In the genomic region with DNA sequence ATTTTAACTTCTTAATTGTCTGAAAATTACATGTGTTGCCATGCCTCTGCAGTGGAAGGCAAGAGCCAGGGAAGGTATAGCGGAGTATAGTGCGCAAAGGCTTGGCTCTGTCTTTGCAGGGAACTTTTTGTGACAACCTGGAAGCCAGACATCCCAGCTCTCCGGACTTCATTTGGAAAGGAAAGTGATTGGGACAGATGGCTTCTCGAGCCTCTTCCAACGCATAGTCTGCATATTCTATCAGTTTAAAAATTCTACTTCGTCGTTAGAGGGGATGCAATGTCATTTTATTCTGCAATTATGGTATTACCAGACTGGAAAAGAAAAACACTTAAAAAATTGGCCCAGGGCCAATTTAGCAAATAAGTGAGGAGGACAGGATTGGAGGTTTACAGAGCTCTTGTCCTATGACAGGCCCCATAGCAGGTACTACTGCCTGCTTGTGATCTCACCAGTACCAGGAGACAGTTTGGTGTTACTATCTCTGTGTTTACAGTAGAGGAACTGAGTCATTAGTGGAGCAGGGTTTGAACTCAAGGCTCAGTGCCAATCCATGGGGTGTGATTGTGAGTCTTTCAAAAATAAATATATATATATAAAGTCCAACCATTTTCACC, we compare ENCODE assay signal across 12 mouse cellular contexts. TPM values are rescaled to one million over a fixed set of nuclear protein-coding genes. Genes with fewer than 3 reads are reported as not detected.
DNase-seq lines count a peak whose midpoint lies in the region; ATAC-seq lines count a peak whose summit lies in the region.
"Had no signal": no experiment of that assay in that cellular context is flagged by ENCODE, and none has a peak within 500 bp of the region (broad histone marks: within the 10 kb centered on the region; RNA-seq: fewer than 3 reads in every experiment).

No protein-coding gene starts in this region.

- 0 out of 2 replicates have a peak overlapping the region, but pooled peaks have one; percentile 38 for H3K4me2 ChIP-seq in heart, embryonic 12.5 days
- no peak overlapping the region for H3K4me2 ChIP-seq in midbrain, embryonic 11.5 days
- H3K4me2 ChIP-seq in midbrain, embryonic 13.5 days (replicated peaks) = no peak overlapping the region
- H3K4me2 ChIP-seq: intestine, embryonic 15.5 days; limb, embryonic 12.5 days; liver, embryonic 15.5 days had no signal

- ATAC-seq in heart, embryonic 12.5 days (ENCODE audit: insufficient number of reproducible peaks, low FRiP score) = no peak
- no peak for ATAC-seq in midbrain, embryonic 11.5 days (ENCODE audit: low FRiP score)
- no peak for ATAC-seq in midbrain, embryonic 13.5 days
- ATAC-seq: intestine, embryonic 15.5 days had no signal

- no peaks in the 10 kb centered on the region for H3K36me3 ChIP-seq in heart, embryonic 12.5 days
- no peaks in the 10 kb centered on the region for H3K36me3 ChIP-seq in midbrain, embryonic 11.5 days (ENCODE audit: control insufficient read depth, insufficient read depth, low read length)
- H3K36me3 ChIP-seq in midbrain, embryonic 13.5 days = no peaks in the 10 kb centered on the region
- H3K36me3 ChIP-seq: intestine, embryonic 15.5 days; limb, embryonic 12.5 days; liver, embryonic 15.5 days had no signal

- no peak overlapping the region for H3K4me3 ChIP-seq in heart, embryonic 12.5 days
- no peak overlapping the region for H3K4me3 ChIP-seq in midbrain, embryonic 11.5 days (ENCODE audit: low read depth, low read length)
- no peak overlapping the region for H3K4me3 ChIP-seq in midbrain, embryonic 13.5 days (replicated peaks)
- H3K4me3 ChIP-seq: intestine, embryonic 15.5 days; limb, embryonic 12.5 days; liver, embryonic 15.5 days had no signal

- 80% methylated on average over 7 of the region's 7 CpGs for WGBS in heart, embryonic 12.5 days
- 90% methylated on average over 7 of the region's 7 CpGs for WGBS in midbrain, embryonic 11.5 days
- WGBS in midbrain, embryonic 13.5 days = 84% methylated on average over 7 of the region's 7 CpGs

- no peaks in the 10 kb centered on the region for H3K9me3 ChIP-seq in heart, embryonic 12.5 days (replicated peaks)
- no peaks in the 10 kb centered on the region for H3K9me3 ChIP-seq in midbrain, embryonic 11.5 days (ENCODE audit: control insufficient read depth, low read length)
- H3K9me3 ChIP-seq in midbrain, embryonic 13.5 days = no peaks in the 10 kb centered on the region
- H3K9me3 ChIP-seq: intestine, embryonic 15.5 days; limb, embryonic 12.5 days; liver, embryonic 15.5 days had no signal

- H3K9ac ChIP-seq in heart, embryonic 12.5 days = no peak overlapping the region
- H3K9ac ChIP-seq in midbrain, embryonic 11.5 days (ENCODE audit: low read length) = no peak overlapping the region
- no peak overlapping the region for H3K9ac ChIP-seq in midbrain, embryonic 13.5 days (replicated peaks)
- H3K9ac ChIP-seq: intestine, embryonic 15.5 days; limb, embryonic 12.5 days; liver, embryonic 15.5 days had no signal

- H3K27me3 ChIP-seq in heart, embryonic 12.5 days (replicated peaks) = no peaks in the 10 kb centered on the region
- no peaks in the 10 kb centered on the region for H3K27me3 ChIP-seq in midbrain, embryonic 11.5 days (ENCODE audit: control insufficient read depth, insufficient read depth, low read length)
- no peaks in the 10 kb centered on the region for H3K27me3 ChIP-seq in midbrain, embryonic 13.5 days
- H3K27me3 ChIP-seq: intestine, embryonic 15.5 days had no signal

- H3K4me1 ChIP-seq in heart, embryonic 12.5 days (replicated peaks) = peaks cover 35% of the 10 kb centered on the region
- no peaks in the 10 kb centered on the region for H3K4me1 ChIP-seq in midbrain, embryonic 11.5 days (ENCODE audit: control insufficient read depth, insufficient read depth, low read length)
- H3K4me1 ChIP-seq in midbrain, embryonic 13.5 days (replicated peaks) = peaks cover 10% of the 10 kb centered on the region
- H3K4me1 ChIP-seq: liver, embryonic 15.5 days had no signal

- H3K27ac ChIP-seq in heart, embryonic 12.5 days (ENCODE audit: poor library complexity, severe bottlenecking) = peak overlapping the region; percentile 57; the same call in 1 of the 2 replicates
- H3K27ac ChIP-seq in midbrain, embryonic 11.5 days (ENCODE audit: low read depth, low read length) = no peak overlapping the region
- no peak overlapping the region for H3K27ac ChIP-seq in midbrain, embryonic 13.5 days
- H3K27ac ChIP-seq: intestine, embryonic 15.5 days; limb, embryonic 12.5 days; liver, embryonic 15.5 days had no signal

- intact Hi-C loops in heart, postnatal 14 days (cut with DNase I) = no loop called here

- DNase-seq in cerebellum, adult 9-11 months = peak; percentile 50
- DNase-seq in cerebellum, adult 11 months = no peak
- DNase-seq in heart, postnatal 14 days = no peak
- DNase-seq in midbrain, embryonic 11.5 days (ENCODE audit: low spot score, missing footprints) = peak; percentile 78
- DNase-seq in layer of hippocampus, postnatal 36 days = peak; percentile 32 to 36
- DNase-seq in thymus, adult 18-20 months = no peak
- DNase-seq: gastrocnemius, postnatal 25 days had no signal

RNA-seq across cellular contexts. Expression of gene Hivep2, which starts 7.8 kb away (rescaled TPM):
- 5.3 and 5.8 TPM in 2 replicates for polyA plus RNA-seq in heart, embryonic 12.5 days (2016; fragmentation: Nextera tagmentation; extraction: Ambion mirVana)
- total RNA-seq in heart, postnatal 14 days (2021) = 10 to 100 TPM; 28.1 to 28.8 TPM
- polyA plus RNA-seq in midbrain, embryonic 11.5 days (2014; fragmentation: Nextera tagmentation; extraction: Ambion mirVana) = 5.4 and 6.5 TPM in 2 replicates
- polyA plus RNA-seq in midbrain, embryonic 13.5 days (2015; fragmentation: Nextera tagmentation; extraction: Ambion mirVana) = 6.3 TPM in 2 replicates
- 100 to 1,000 TPM; 202 to 208 TPM for total RNA-seq in layer of hippocampus, postnatal 36 days (2021)

Comparison
In these comparisons a context has a peak if more than half of its experiments do, and no peak if none do; other contexts are left out.
1. DNase-seq: peak in cerebellum, adult 9-11 months (single experiment), midbrain, embryonic 11.5 days (single experiment) and layer of hippocampus, postnatal 36 days (2 of 2); none in cerebellum, adult 11 months (single experiment), heart, postnatal 14 days (0 of 2) and thymus, adult 18-20 months (0 of 2).